Mouse (Mus musculus): ENCODE measurements at regions not wholly inside any gene's neighbourhood (a gene's known extent, or its start where the extent isn't known, plus 50 kb on each side); places are given as distances from the start of the nearest gene placed in this dataset.

- no peak for TF ChIP-seq CTCF (IDR thresholded peaks at IDR 0.05; ENCODE audit: extremely low read depth, insufficient read depth, insufficient read length, insufficient replicate concordance)
- no peak for TF ChIP-seq POLR2A (IDR thresholded peaks at IDR 0.05; ENCODE audit: low read depth, low read length)
These were observed 229.2 kb downstream of the Icos start for GRCm38 (mm10) chr1:61206861-61207380.
